Mouse (Mus musculus) limb, embryonic 14.5 days (tissue): ENCODE results near the gene Coch. TPM values are rescaled to one million over a fixed set of nuclear protein-coding genes. Genes with fewer than 3 reads are reported as not detected.

Experiments used
- ATAC-seq: fragments of 200-750 bp; cut with Nextera tagmentation; 2 replicates; pipeline ENCODE4 v1.8.0; 2017; ENCODE audit warnings: low read depth, moderate number of reproducible peaks, moderate TSS enrichment; ENCODE audit not compliant: low FRiP score
- DNase-seq: peaks from one replicate; pipeline ENCODE4 v3.0.0-alpha.2; 2015; ENCODE audit warnings: low spot score
- H3K27ac ChIP-seq: fragments of 300-500 bp; sonication (generic); replicated peaks from 2 replicates; pipeline ENCODE4 v1.5.1; 2014; ENCODE audit warnings: low read depth, mild to moderate bottlenecking, low read length, moderate library complexity, mixed read lengths
- H3K27me3 ChIP-seq: fragments of 300-500 bp; sonication (generic); 2 replicates; pipeline ENCODE4 v1.6.1; 2014; ENCODE audit warnings: low read length, mixed read lengths; ENCODE audit not compliant: control insufficient read depth, insufficient read depth
- H3K36me3 ChIP-seq: fragments of 300-500 bp; sonication (generic); 2 replicates; pipeline ENCODE4 v1.6.1; 2014; ENCODE audit warnings: mild to moderate bottlenecking, low read length, moderate library complexity, mixed read lengths; ENCODE audit not compliant: control insufficient read depth, insufficient read depth
- H3K4me1 ChIP-seq: fragments of 300-500 bp; sonication (generic); 2 replicates; pipeline ENCODE4 v1.6.1; 2014; ENCODE audit warnings: antibody characterized with exemption, low read length, mixed read lengths; ENCODE audit not compliant: control insufficient read depth, insufficient read depth
- H3K4me2 ChIP-seq: fragments of 300-500 bp; sonication (generic); replicated peaks from 2 replicates; pipeline ENCODE4 v1.6.1; 2014; ENCODE audit warnings: low read depth, mild to moderate bottlenecking, low read length, moderate library complexity; ENCODE audit not compliant: severe bottlenecking
- H3K4me3 ChIP-seq: fragments of 300-500 bp; sonication (generic); replicated peaks from 2 replicates; pipeline ENCODE4 v1.5.1; 2014; ENCODE audit warnings: low read length
- H3K9ac ChIP-seq: fragments of 300-500 bp; sonication (generic); 2 replicates; pipeline ENCODE4 v1.6.1; 2014; ENCODE audit warnings: mild to moderate bottlenecking, low read depth, low read length, moderate library complexity; ENCODE audit not compliant: severe bottlenecking
- H3K9me3 ChIP-seq: fragments of 300-500 bp; sonication (generic); 2 replicates; pipeline ENCODE4 v1.6.1; 2016; ENCODE audit warnings: low read length; ENCODE audit not compliant: control insufficient read depth
- POLR2A ChIP-seq: fragments of 200-500 bp; IDR thresholded peaks from 2 replicates; pipeline ENCODE4 v1.8.0; 2012; ENCODE audit warnings: inconsistent platforms, mild to moderate bottlenecking, moderate library complexity, borderline replicate concordance; ENCODE audit not compliant: insufficient read depth, insufficient read length; ENCODE audit errors: extremely low read depth
- WGBS: fragments of 180-500 bp; shearing (Covaris S2); extraction: QIAGEN DNeasy Blood & Tissue Kit; methylation state at CpG from one replicate; pipeline ENCODE4 v1.1.7; 2014; 5-methylcytosine and 5-hydroxymethylcytosine counted together
- polyA plus RNA-seq, 2 experiments: library from polyadenylated mRNA; depleted of rRNA in 1 of 2; stranded (reverse) in 1 of 2; unstranded in 1 of 2; fragments of >200 nt; fragmentation: Nextera tagmentation in 1 of 2; extraction: Ambion mirVana in 1 of 2; gene quantifications; 2 replicates each; pipeline versions ENCODE4 v1.2.1 to v1.2.3; 2012 to 2014

Coch gene
- polyA plus RNA-seq, 2 experiments: 6.0 to 7.6 TPM

DNA sequence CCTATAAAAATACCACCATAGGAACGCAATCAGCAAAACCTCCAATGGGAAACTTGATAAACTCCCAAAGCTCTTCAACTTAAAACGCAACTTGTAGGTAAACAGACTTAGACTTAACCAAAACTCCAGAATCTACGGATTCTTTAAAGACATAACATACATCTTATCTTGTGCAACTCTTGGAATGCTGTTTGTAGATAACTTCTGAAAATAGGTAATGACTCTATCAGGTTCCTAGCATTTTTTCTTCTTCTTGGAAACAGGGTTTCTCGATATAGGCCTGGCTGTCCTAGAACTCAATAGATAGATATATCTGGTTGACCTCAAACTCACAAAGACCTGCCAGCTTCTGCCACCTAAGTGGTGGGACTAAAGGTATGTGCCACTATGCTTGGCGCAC is 28.0 kb downstream of the Coch start:
- Histone ChIP-seq H3K27me3 (no peaks in the 10 kb centered on the region), H3K9ac (no peak overlapping the region), H3K4me1 (no peaks in the 10 kb centered on the region), H3K4me2 (no peak overlapping the region), H3K27ac (no peak overlapping the region), H3K9me3 (no peaks in the 10 kb centered on the region), H3K36me3 (peaks cover 65% of the 10 kb centered on the region), H3K4me3 (no peak overlapping the region)
- ATAC-seq (no peak), DNase-seq (no peak)
- no peak for TF ChIP-seq POLR2A
- 95% methylated on average over 5 of the region's 5 CpGs for WGBS

DNA sequence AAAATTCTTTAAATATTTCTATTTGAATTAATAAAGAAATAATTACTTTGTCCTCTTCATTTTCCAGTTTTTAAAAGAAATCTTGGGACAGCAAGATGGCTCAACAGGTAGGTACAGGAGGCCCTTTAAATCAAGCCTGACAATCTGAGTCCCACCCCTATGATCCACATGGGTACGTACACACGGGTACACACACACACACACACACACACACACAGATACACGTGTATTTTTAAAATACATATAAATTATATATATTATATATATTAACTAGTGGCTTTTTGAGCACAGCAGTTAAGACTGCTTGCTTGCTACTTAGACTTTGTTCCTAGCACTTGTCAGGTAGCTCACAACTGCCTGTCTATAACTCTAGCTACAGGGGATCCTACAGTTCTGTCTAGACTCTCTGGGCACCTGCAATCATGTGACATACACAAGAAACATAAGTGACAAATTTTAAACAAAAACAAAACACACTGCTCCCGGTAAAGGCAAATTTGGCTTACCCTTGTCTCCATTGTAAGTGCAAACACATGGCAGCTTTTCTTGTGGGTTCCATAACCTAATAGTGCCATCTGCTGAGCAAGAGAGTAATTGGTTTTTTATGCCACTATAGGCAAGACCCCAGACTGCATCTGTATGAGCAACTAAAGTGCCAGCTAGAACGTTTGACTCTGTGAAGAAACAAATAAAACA is 29.7 kb downstream of the Coch start:
- DNase-seq: peak; percentile 42
- WGBS: 66% methylated on average over 5 of the region's 5 CpGs
- H3K36me3 ChIP-seq: peaks cover 56% of the 10 kb centered on the region

DNA sequence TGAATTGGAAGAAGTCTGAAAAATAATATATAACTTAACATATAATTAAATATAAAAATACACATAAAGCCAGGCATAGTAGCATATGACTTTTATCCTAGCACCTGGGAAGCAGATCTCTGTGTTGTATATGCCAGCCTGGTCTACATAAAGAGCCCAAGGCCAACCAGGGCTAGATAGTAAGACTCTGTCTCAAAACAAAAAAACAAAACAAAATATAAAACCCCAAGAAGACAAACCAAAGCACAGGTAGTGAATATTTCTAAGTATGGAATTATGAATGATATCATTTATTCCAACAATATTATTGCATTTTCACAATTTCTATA is 30.2 kb downstream of the Coch start:
- no peaks in the 10 kb centered on the region for H3K4me1 ChIP-seq
- DNase-seq (no peak), ATAC-seq (no peak)
- peaks cover 51% of the 10 kb centered on the region for H3K36me3 ChIP-seq
- no peaks in the 10 kb centered on the region for H3K9me3 ChIP-seq
- no peak overlapping the region for H3K4me2 ChIP-seq
- H3K9ac ChIP-seq: no peak overlapping the region
- no peak overlapping the region for H3K4me3 ChIP-seq
- H3K27ac ChIP-seq: no peak overlapping the region
- no peaks in the 10 kb centered on the region for H3K27me3 ChIP-seq
- no peak for TF ChIP-seq POLR2A

More for the DNA sequence above, 29.7 kb downstream of the Coch start:
- TF ChIP-seq POLR2A: no peak
- H3K4me1 ChIP-seq: no peaks in the 10 kb centered on the region
- H3K4me2 ChIP-seq: no peak overlapping the region
- H3K27me3 ChIP-seq: no peaks in the 10 kb centered on the region
- no peaks in the 10 kb centered on the region for H3K9me3 ChIP-seq
- no peak overlapping the region for H3K27ac ChIP-seq
- no peak overlapping the region for H3K9ac ChIP-seq
- H3K4me3 ChIP-seq: no peak overlapping the region
- no peak for ATAC-seq

DNA sequence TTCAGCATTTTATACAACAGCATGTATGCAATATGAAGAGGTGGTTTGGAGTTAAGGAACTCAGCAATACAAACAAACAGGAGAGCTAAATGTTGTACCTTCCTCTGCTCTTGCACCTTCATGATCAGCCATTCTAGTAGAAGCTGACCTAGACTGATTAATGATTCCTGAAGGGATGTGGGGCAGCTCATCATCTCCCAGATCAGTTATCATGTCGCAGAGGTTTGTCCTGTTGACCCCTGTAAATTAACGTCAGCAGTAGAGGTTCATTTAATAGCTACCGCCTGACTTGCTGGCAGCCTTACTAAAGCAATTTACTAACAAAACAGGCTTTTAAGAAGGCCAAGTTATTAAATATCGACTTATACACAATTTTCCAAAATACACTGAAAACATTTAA is 40.3 kb downstream of the Coch start:
- Histone ChIP-seq H3K27me3 (no peaks in the 10 kb centered on the region), H3K27ac (no peak overlapping the region), H3K4me1 (no peaks in the 10 kb centered on the region), H3K4me2 (no peak overlapping the region), H3K9ac (no peak overlapping the region), H3K9me3 (no peaks in the 10 kb centered on the region), H3K36me3 (peaks cover 7% of the 10 kb centered on the region), H3K4me3 (no peak overlapping the region)
- DNase-seq (no peak), ATAC-seq (no peak)
- 56% methylated on average over 4 of the region's 4 CpGs for WGBS
- no peak for TF ChIP-seq POLR2A

DNA sequence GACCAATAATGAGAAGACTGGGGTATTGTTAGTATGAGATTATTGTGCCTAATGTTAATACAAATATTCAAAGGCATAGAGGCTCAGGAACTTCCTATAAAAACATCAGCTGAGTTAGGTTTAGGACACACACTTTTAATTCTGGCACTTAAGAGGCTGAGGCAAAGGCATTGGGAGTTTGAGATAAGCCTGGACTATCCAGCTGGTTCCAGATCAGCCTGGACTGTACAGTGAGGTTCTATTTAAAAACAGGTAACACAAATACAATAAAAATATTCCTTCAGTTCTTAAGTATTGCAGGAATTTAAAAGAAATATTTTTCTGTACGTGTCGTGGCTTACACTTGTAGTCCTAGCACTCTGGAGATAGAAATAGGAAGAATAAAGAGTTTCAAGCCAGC is 43.1 kb downstream of the Coch start:
- no peak for DNase-seq
- H3K4me3 ChIP-seq: no peak overlapping the region
- no peak for TF ChIP-seq POLR2A
- H3K27ac ChIP-seq: no peak overlapping the region
- H3K9me3 ChIP-seq: no peaks in the 10 kb centered on the region
- 85% methylated on average over 2 of the region's 2 CpGs for WGBS
- H3K4me1 ChIP-seq: no peaks in the 10 kb centered on the region
- no peak overlapping the region for H3K9ac ChIP-seq
- no peak for ATAC-seq
- no peak overlapping the region for H3K4me2 ChIP-seq
- peaks cover 11% of the 10 kb centered on the region for H3K36me3 ChIP-seq
- H3K27me3 ChIP-seq: no peaks in the 10 kb centered on the region

DNA sequence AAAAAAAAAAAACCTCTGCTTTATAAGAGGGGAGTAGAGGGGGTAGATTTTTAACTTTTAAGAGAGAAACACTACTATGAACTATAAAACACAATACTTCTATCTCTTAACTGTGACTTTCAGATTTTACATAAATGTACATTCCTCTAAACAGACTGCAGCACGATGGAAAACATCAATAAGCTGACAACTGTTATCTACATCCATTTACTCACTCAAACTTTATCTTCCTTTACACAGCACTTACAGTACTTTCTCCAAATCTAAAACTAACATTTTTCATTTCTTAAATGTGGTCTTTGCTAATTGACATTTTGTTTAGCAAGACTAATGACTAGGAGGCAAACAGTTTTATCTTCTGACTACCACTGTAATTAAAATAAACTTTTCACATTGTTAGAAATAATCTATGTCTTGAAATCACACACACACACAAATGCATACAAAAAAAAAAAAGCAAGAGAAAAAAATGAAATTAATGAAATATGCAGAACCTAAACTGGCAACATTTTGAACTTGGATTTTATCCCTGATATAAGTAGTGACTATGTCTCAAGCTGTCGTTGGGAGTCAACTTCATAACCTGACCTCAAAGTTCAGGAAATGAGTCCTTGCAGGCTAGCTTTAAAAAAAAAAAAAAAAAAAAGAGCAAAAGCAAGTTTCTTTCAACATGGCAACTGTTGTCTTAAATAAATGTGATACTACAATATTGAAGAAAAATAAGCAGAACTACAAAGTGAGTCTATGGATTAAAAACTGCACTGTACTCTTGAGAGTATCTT is 43.7 kb downstream of the Coch start:
- Histone ChIP-seq H3K4me3 (no peak overlapping the region), H3K27me3 (no peaks in the 10 kb centered on the region), H3K27ac (no peak overlapping the region), H3K9ac (no peak overlapping the region), H3K36me3 (peaks cover 16% of the 10 kb centered on the region), H3K9me3 (no peaks in the 10 kb centered on the region), H3K4me2 (no peak overlapping the region), H3K4me1 (no peaks in the 10 kb centered on the region)
- WGBS: 65% methylated on average over 2 of the region's 2 CpGs
- no peak for ATAC-seq
- TF ChIP-seq POLR2A: no peak
- DNase-seq: no peak
